ENCODE assay signal across 19 mouse cellular contexts in the genomic region with DNA sequence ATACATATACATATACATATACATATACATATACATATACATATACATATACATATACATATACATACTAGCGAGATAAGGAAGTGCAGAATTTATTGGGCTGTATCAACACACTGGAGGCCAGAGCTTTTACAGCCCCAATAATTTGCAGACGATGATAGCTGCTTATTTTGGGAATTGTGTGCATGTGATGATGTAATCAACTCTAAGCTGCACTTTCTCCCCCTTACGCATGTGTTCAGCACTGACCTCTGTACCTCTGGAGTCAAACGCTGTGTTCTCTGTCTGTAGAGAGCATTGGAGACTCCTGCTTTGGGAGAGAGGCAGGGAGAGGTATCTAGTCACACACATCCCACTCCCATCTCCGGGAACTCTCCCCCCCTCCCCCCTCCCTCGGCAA. TPM values are rescaled to one million over a fixed set of nuclear protein-coding genes. Genes with fewer than 3 reads are reported as not detected.
DNase-seq lines count a peak whose midpoint lies in the region; ATAC-seq lines count a peak whose summit lies in the region.
"Had no signal": no experiment of that assay in that cellular context is flagged by ENCODE, and none has a peak within 500 bp of the region (broad histone marks: within the 10 kb centered on the region; RNA-seq: fewer than 3 reads in every experiment).

No protein-coding gene starts in this region.

- H3K36me3 ChIP-seq in hindbrain, embryonic 13.5 days, result peaks cover 32% of the 10 kb centered on the region
- H3K36me3 ChIP-seq in hindbrain, embryonic 11.5 days (ENCODE audit: control insufficient read depth, insufficient read depth, low read length), result no peaks in the 10 kb centered on the region
- peaks cover 25% of the 10 kb centered on the region for H3K36me3 ChIP-seq in midbrain, embryonic 14.5 days (ENCODE audit: control insufficient read depth, insufficient read depth, low read length)
- H3K36me3 ChIP-seq in midbrain, embryonic 11.5 days (ENCODE audit: control insufficient read depth, insufficient read depth, low read length), result no peaks in the 10 kb centered on the region
- H3K36me3 ChIP-seq in neural tube, embryonic 14.5 days (ENCODE audit: control insufficient read depth, insufficient read depth, low read length), result peaks cover 28% of the 10 kb centered on the region

- peaks cover 92% of the 10 kb centered on the region for H3K4me1 ChIP-seq in hindbrain, embryonic 13.5 days (replicated peaks)
- H3K4me1 ChIP-seq in hindbrain, embryonic 11.5 days (replicated peaks; ENCODE audit: control insufficient read depth, insufficient read depth, low read length), result peaks cover 4% of the 10 kb centered on the region; the same call in 1 of the 2 replicates
- peaks cover 24% of the 10 kb centered on the region for H3K4me1 ChIP-seq in midbrain, embryonic 14.5 days (ENCODE audit: control insufficient read depth, insufficient read depth, low read length)
- no peaks in the 10 kb centered on the region; the same call in 1 of the 2 replicates for H3K4me1 ChIP-seq in midbrain, embryonic 11.5 days (ENCODE audit: control insufficient read depth, insufficient read depth, low read length)
- H3K4me1 ChIP-seq in neural tube, embryonic 14.5 days (ENCODE audit: control insufficient read depth, insufficient read depth, low read length), result peaks cover 62% of the 10 kb centered on the region

- 80% methylated on average over 6 of the region's 6 CpGs for WGBS in hindbrain, embryonic 13.5 days
- WGBS in hindbrain, embryonic 11.5 days, result 80% methylated on average over 6 of the region's 6 CpGs
- WGBS in midbrain, embryonic 14.5 days, result 80% methylated on average over 6 of the region's 6 CpGs
- 74% methylated on average over 6 of the region's 6 CpGs for WGBS in midbrain, embryonic 11.5 days
- 67% methylated on average over 6 of the region's 6 CpGs for WGBS in neural tube, embryonic 14.5 days

- H3K9ac ChIP-seq in hindbrain, embryonic 13.5 days, result no peak overlapping the region
- H3K9ac ChIP-seq in hindbrain, embryonic 11.5 days (ENCODE audit: low read depth, low read length), result no peak overlapping the region
- no peak overlapping the region for H3K9ac ChIP-seq in midbrain, embryonic 14.5 days (replicated peaks; ENCODE audit: low read length)
- H3K9ac ChIP-seq in midbrain, embryonic 11.5 days (ENCODE audit: low read length), result no peak overlapping the region
- H3K9ac ChIP-seq in neural tube, embryonic 14.5 days (replicated peaks; ENCODE audit: low read depth, low read length), result no peak overlapping the region
- H3K9ac ChIP-seq: embryonic facial prominence, embryonic 13.5 days; limb, embryonic 12.5 days; lung, embryonic 14.5 days had no signal

- H3K27ac ChIP-seq in hindbrain, embryonic 13.5 days, result no peak overlapping the region
- no peak overlapping the region for H3K27ac ChIP-seq in hindbrain, embryonic 11.5 days (ENCODE audit: low read depth, low read length)
- H3K27ac ChIP-seq in midbrain, embryonic 14.5 days (replicated peaks; ENCODE audit: low read depth, low read length), result no peak overlapping the region
- H3K27ac ChIP-seq in midbrain, embryonic 11.5 days (ENCODE audit: low read depth, low read length), result no peak overlapping the region
- H3K27ac ChIP-seq in neural tube, embryonic 14.5 days (ENCODE audit: low read depth, low read length), result no peak overlapping the region
- H3K27ac ChIP-seq: embryonic facial prominence, embryonic 13.5 days; limb, embryonic 12.5 days had no signal

- no peaks in the 10 kb centered on the region for H3K9me3 ChIP-seq in hindbrain, embryonic 13.5 days
- no peaks in the 10 kb centered on the region for H3K9me3 ChIP-seq in hindbrain, embryonic 11.5 days (ENCODE audit: control insufficient read depth, low read length)
- H3K9me3 ChIP-seq in midbrain, embryonic 14.5 days (ENCODE audit: control insufficient read depth, low read length), result no peaks in the 10 kb centered on the region
- no peaks in the 10 kb centered on the region for H3K9me3 ChIP-seq in midbrain, embryonic 11.5 days (ENCODE audit: control insufficient read depth, low read length)
- no peaks in the 10 kb centered on the region for H3K9me3 ChIP-seq in neural tube, embryonic 14.5 days (ENCODE audit: control insufficient read depth, low read length)
- H3K9me3 ChIP-seq: embryonic facial prominence, embryonic 13.5 days; limb, embryonic 12.5 days had no signal

- H3K4me3 ChIP-seq in hindbrain, embryonic 13.5 days, result no peak overlapping the region
- no peak overlapping the region for H3K4me3 ChIP-seq in hindbrain, embryonic 11.5 days (ENCODE audit: low read depth, low read length)
- no peak overlapping the region for H3K4me3 ChIP-seq in midbrain, embryonic 14.5 days (replicated peaks; ENCODE audit: low read depth, low read length)
- no peak overlapping the region for H3K4me3 ChIP-seq in midbrain, embryonic 11.5 days (ENCODE audit: low read depth, low read length)
- 0 out of 2 replicates have a peak overlapping the region, but pooled peaks have one; percentile 7 for H3K4me3 ChIP-seq in neural tube, embryonic 14.5 days (ENCODE audit: low read depth, low read length)
- H3K4me3 ChIP-seq: embryonic facial prominence, embryonic 13.5 days; limb, embryonic 12.5 days had no signal

- no peak for ATAC-seq in hindbrain, embryonic 13.5 days (ENCODE audit: low FRiP score)
- no peak for ATAC-seq in hindbrain, embryonic 11.5 days (ENCODE audit: low FRiP score)
- ATAC-seq in midbrain, embryonic 14.5 days (ENCODE audit: low FRiP score, low TSS enrichment), result no peak
- no peak for ATAC-seq in midbrain, embryonic 11.5 days (ENCODE audit: low FRiP score)
- no peak for ATAC-seq in neural tube, embryonic 14.5 days (ENCODE audit: low read depth)

- H3K27me3 ChIP-seq in hindbrain, embryonic 13.5 days, result 0 out of 2 replicates have a peak, but pooled peaks cover 9% of the 10 kb centered on the region
- peaks cover 8% of the 10 kb centered on the region for H3K27me3 ChIP-seq in hindbrain, embryonic 11.5 days (ENCODE audit: control insufficient read depth, insufficient read depth, low read length)
- H3K27me3 ChIP-seq in midbrain, embryonic 14.5 days (ENCODE audit: control insufficient read depth, insufficient read depth, low read length), result no peaks in the 10 kb centered on the region
- peaks cover 22% of the 10 kb centered on the region for H3K27me3 ChIP-seq in midbrain, embryonic 11.5 days (ENCODE audit: control insufficient read depth, insufficient read depth, low read length)
- H3K27me3 ChIP-seq in neural tube, embryonic 14.5 days (ENCODE audit: control insufficient read depth, insufficient read depth, low read length), result no peaks in the 10 kb centered on the region
- H3K27me3 ChIP-seq: CH12.LX had no signal

- peak; percentile 0 for DNase-seq in adrenal gland, postnatal 25 days
- no peak for DNase-seq in adrenal gland, adult 2 months
- no peak for DNase-seq in hindbrain, embryonic 11.5 days (ENCODE audit: low spot score)
- DNase-seq in midbrain, embryonic 14.5 days, result no peak
- no peak for DNase-seq in midbrain, embryonic 11.5 days (ENCODE audit: low spot score, missing footprints)
- no peak for DNase-seq in cerebellum, postnatal 4 days (ENCODE audit: low spot score in 2 of 2)
- DNase-seq: cerebellum, adult 11 months; heart, adult 18-20 months; heart, postnatal 14 days; kidney, adult 2 months; lung, embryonic 14.5 days; right cerebral cortex, postnatal 25 days had no signal

- peak overlapping the region; percentile 31 for H3K4me2 ChIP-seq in hindbrain, embryonic 13.5 days
- H3K4me2 ChIP-seq in hindbrain, embryonic 11.5 days (replicated peaks; ENCODE audit: low read depth, low read length), result no peak overlapping the region
- peak overlapping the region; percentile 6; the same call in 1 of the 2 replicates for H3K4me2 ChIP-seq in midbrain, embryonic 14.5 days (ENCODE audit: low read length)
- H3K4me2 ChIP-seq in midbrain, embryonic 11.5 days, result no peak overlapping the region
- peak overlapping the region; percentile 29; the same call in 1 of the 2 replicates for H3K4me2 ChIP-seq in neural tube, embryonic 14.5 days (ENCODE audit: low read depth, low read length)
- H3K4me2 ChIP-seq: embryonic facial prominence, embryonic 13.5 days; limb, embryonic 12.5 days; lung, embryonic 14.5 days had no signal

RNA-seq across cellular contexts. Expression of a gene that starts 52.0 kb away (rescaled TPM):
- 28.5 and 42.3 TPM in 2 replicates for total RNA-seq in adrenal gland, postnatal 25 days (2021)
- 10 to 100 TPM; 37.2 to 48.9 TPM for total RNA-seq in adrenal gland, adult 2 months (2021)
- polyA plus RNA-seq in adrenal gland, adult 2 months (2012; rRNA removed), result 6.3 and 8.5 TPM in 2 replicates
- 1.2 and 1.7 TPM in 2 replicates for polyA plus RNA-seq in hindbrain, embryonic 13.5 days (2015; fragmentation: Nextera tagmentation; extraction: Ambion mirVana)
- polyA plus RNA-seq in hindbrain, embryonic 11.5 days (2014; fragmentation: Nextera tagmentation; extraction: Ambion mirVana), result 0.49 and 1.5 TPM in 2 replicates
- 0.89 and 1.2 TPM in 2 replicates for polyA plus RNA-seq in midbrain, embryonic 14.5 days (2014; fragmentation: Nextera tagmentation; extraction: Ambion mirVana)
- polyA plus RNA-seq in midbrain, embryonic 11.5 days (2014; fragmentation: Nextera tagmentation; extraction: Ambion mirVana), result 0.62 and 0.92 TPM in 2 replicates
- 0.75 and 1.3 TPM in 2 replicates for polyA plus RNA-seq in neural tube, embryonic 14.5 days (2014; fragmentation: Nextera tagmentation; extraction: Ambion mirVana)
- total RNA-seq: CH12.LX; common myeloid progenitor, adult 5-6 weeks; megakaryocyte, adult 5-6 weeks had no signal

Comparison
In these comparisons a context has a peak if more than half of its experiments do, and no peak if none do; other contexts are left out.
1. H3K4me2 ChIP-seq: peak in hindbrain, embryonic 13.5 days (single experiment), midbrain, embryonic 14.5 days (single experiment) and neural tube, embryonic 14.5 days (single experiment); none in hindbrain, embryonic 11.5 days (single experiment) and midbrain, embryonic 11.5 days (single experiment).